Mouse (Mus musculus) small intestine, adult 2 months (tissue): ENCODE measurements around the gene Rwdd2b.
A peak's percentile ranks its signal among the peaks of the same experiment; 100 is the strongest.

Source experiments
- CTCF ChIP-seq: fragments of 200-500 bp; IDR thresholded peaks from 2 replicates; pipeline ENCODE4 v1.5.1; 2012; ENCODE audit warnings: low read depth, mild to moderate bottlenecking, control low read depth, inconsistent platforms, low read length, moderate library complexity, mixed read lengths; ENCODE audit not compliant: insufficient replicate concordance, insufficient read length; ENCODE audit errors: extremely low read depth
- POLR2A ChIP-seq: fragments of 200-500 bp; IDR thresholded peaks from 2 replicates; pipeline ENCODE4 v1.6.1; 2012; ENCODE audit warnings: low read depth, mild to moderate bottlenecking, control low read depth, inconsistent platforms, low read length, moderate library complexity

DNA sequence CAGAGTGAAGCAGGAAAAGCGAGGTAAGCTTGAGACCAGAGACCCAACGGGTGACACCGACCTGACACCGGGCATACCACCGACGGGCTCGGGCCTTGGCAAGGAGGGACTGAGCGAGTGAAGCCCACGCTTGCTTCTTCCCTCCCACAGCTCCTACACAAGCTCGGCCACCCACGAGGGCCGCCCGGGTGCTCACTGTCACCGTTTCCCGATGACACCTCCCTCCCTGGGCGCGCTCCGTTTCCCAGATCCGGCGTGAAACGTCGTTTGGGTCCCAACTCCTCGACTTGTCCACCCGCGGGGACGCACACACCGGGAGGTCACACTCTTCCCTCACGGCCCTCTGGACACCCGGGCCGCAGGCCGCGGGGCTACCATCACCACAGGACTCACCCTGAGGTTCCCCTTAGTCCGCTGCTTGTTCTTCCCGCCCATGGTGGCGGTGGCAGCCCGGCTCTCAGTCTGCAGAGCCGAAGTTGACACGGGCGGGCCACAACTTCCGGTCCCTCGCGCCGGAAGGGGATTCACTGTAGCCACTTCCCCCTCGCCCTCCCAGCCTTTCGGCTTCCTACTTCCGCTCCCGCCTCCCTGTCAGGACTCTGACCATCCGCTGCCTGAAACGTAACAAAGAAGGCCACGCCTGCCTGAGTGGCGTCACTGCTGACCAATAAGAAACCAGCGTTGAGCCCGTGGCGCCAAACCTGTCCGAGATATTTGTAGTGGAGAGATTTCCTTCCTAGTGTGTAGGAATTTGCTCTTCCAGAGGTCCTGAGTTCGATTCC is 8.1 kb downstream of the Rwdd2b start, which contains the start of gene Ltn1:
- TF ChIP-seq CTCF: no peak
- TF ChIP-seq POLR2A: peak; percentile 50; the same call in 1 of the 2 replicates
